Mouse (Mus musculus): Measurements from ENCODE around the gene Mlh3.

Mlh3 gene

DNA sequence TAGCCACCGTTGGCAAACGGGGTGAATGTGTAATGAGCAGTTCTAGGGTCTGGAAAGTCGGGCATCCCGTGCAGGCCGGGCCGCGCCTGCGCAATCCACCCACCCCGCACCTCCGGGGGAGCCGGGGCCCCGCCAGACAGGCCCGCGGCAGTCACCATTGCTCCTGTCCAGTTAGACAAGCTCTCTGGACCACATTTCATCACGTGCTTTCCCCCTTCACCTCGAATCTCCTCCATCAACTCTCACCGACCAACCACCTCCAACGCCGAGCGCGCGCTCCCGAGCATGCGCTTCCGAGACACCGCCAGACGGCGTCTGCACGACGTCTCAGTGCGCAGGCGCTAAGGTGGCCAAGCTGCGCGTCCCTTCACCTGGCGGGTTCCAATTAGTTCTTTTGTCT lies at the start of gene Mlh3:
TSS of gene Mlh3 (minus strand) at position 281 of the 400 bp plus-strand sequence.
- in situ Hi-C loops (cut with MboI; ENCODE audit: low sequenced_read_pairs): no loop called here

DNA sequence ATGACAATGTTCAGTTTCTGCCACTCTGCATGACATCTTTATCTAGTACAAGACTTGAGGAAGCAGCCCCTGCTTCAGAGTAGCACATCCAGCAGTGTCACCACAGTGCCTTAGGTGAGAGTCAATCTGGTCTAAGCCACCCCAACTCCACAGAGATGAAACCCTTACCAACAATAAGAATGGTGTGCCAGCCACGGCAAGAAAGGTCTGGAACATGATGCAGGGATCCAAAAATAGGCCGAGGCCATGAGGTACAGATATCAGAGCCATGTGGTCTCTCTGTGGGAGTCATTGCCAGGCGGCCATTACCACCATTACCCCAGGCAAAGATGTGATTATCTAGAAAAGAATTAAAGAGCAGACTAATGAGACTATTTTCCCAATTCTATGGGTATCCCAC lies 38.3 kb upstream of the Mlh3 start:
- in situ Hi-C loops (cut with MboI; ENCODE audit: low sequenced_read_pairs): no loop called here

DNA sequence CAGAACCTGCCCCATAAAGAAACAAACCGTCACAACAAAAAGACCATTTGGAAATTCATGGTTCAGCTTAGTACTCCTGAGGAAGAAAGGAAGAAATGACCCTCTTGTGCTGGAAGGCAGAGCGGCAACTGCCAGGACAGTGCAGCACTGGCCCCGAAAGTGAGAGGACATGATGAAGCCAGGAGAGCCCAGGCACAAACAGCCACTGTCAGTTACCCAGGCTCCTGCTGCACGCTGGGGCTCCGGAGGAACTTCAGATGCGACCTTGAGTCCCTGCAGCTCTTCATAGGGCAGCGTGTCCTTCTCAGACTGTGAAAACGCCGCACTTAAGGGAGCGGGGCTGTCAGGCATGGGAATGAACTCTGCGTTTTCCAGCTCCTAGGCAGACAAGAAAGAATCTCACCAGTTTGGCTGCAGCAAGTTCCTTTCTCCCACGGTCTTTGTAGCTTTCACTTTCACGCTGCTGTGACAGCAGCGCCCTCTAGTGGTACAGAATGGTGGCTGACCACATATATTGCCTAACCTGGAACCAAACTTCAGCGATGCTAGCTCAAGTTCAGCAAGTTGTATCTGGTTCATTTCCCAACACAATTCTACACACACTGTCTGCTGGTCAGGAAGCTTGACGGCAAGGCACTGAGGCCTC lies 35.0 kb upstream of the Mlh3 start:
- in situ Hi-C loops (cut with MboI; ENCODE audit: low sequenced_read_pairs): no loop called here

DNA sequence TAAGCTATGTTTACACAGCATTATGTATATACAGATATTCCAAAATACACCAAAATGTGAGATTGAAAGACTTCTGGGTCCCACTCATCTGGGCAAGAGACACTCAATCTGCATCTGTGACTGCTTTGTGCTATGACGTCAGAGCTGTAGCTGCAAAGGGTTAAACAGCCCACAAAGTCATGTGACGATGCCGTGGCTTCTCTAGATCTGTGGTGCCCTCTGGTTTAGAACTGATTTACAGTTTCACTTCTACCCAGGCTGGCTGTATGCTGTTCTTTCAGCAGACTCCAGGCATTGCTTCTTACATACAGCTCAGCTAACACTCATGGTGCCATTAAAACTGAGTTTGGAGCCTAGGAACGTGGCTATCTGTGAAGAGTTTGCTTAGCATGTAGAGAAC lies 34.3 kb upstream of the Mlh3 start:
- in situ Hi-C loops (cut with MboI; ENCODE audit: low sequenced_read_pairs): no loop called here

DNA sequence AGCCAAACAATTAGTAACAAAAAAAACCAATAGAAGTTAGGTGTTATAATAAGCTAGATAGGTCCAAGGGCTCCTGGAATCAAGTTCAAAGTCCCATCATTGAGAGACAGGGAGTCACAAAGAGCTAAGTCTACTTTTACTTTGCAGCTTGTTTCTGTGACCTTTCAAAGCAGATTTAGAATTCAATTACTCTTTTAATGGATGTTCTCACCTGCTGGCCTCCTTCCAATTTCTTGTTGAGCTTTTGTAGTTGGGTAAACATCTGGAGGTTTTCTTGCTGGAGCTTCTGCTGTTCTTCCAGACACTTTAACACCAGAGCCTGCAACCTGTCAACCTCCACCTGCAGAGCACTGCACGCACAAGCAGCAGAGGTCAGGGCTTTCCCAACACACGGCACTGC lies 32.9 kb upstream of the Mlh3 start:
- in situ Hi-C loops (cut with MboI; ENCODE audit: low sequenced_read_pairs): no loop called here

DNA sequence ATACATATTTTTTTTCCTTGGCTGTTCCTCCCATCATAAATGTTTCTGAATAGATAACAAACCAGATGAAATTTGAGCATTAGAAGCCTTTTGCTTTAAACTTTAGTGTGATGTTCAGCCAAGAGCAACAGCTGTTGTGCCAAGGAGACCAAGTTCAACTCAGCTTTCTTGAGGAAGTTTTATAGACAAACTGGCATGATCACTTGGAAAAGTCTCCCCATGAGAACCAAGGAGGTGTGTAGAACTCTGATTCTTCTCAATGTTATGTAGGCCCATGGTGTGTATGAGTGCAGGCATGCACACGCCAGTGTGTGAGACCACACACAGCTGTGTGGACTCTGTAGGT lies 28.4 kb upstream of the Mlh3 start:
- in situ Hi-C loops (cut with MboI; ENCODE audit: low sequenced_read_pairs): loop anchor here (10.0 kb wide), 1 partner anchor 144 kb away; the partner anchor contains the start of gene Rps6kl1

DNA sequence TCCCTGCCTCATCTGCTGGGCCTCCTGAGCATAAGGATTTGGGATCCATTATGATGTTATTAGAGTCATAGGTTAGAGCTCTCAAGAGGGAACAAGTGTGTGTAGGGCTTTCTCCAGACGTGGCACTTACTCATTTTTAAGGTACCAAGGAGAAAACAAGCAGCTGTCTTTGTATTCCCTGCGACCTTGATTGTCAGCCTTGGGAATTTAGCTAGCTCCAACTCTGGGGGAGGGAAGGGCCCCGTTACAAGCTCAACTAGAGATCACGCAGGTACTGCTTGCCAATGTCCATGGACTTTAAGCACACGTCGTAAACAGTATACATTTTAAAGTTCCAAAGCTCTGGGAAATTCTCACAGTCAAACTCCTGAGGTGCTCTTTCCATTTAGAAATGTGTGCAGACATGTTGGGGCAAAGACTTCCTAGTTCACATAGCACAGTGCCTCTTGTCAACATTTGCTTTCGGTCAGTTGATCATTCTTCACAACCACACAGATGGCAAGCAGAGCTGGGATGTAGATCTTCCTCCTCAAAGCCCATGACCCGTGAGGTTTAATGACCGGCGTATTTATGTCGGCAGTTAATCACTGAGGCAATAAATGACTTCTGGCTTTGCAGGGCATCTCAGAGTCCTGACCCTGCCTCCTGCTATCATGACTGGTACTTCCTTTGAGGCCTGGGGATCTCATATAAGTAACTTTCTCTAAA lies 27.9 kb upstream of the Mlh3 start:
- in situ Hi-C loops (cut with MboI; ENCODE audit: low sequenced_read_pairs): loop anchor here (10.0 kb wide), 1 partner anchor 143 kb away; the partner anchor contains the start of gene Rps6kl1

DNA sequence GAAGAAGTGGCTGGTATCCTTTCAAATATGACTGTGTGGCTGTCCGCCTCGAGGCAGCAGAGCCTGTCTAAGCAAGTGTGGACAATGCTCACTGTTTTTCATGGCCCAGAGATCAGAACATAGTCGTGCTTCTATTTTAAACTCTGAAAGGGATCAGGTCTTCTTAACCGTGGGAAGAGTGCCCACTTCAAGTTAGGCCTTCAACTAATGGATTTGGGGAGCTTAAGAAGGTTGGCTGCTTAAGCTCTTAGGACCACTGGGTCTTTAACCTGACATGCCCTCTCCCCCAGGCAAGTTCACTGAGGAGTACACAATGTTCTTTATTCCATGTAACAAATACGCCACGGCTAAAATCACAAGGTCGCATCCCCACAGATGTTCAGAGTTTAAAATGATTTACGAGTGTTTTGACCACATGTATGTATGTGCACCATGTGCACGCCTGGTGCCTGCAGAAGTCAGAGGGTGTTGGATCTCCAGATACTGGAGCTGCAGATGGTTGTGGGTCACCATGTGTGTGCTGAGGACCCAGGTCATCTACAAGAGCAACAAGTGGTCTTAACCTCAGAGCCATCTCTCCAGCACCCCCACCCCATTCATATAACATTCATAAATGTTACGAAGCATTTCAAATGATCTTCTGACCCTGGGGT lies 27.1 kb upstream of the Mlh3 start:
- in situ Hi-C loops (cut with MboI; ENCODE audit: low sequenced_read_pairs): loop anchor here (10.0 kb wide), 1 partner anchor 143 kb away; the partner anchor contains the start of gene Rps6kl1

DNA sequence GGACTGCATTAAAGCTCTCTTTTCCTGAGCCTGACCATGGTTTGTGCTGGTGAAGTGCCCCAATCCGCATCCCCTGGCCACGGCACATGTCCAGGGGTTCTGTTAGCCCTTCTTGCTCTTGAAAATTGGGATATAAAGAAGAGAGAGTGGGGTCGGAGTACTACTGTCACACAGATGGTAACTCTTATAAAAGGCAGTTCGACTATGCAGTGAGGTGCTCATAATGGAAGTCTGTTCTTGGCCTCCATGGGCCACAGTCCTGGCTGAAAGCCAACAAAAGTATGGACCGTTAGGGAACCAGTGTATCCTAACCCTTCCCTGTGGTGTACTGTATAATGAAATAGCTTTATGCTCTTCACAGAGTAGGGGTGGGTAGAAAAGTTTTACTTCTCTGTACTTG lies 26.5 kb upstream of the Mlh3 start:
- in situ Hi-C loops (cut with MboI; ENCODE audit: low sequenced_read_pairs): loop anchor here (10.0 kb wide), 1 partner anchor 142 kb away; the partner anchor contains the start of gene Rps6kl1

DNA sequence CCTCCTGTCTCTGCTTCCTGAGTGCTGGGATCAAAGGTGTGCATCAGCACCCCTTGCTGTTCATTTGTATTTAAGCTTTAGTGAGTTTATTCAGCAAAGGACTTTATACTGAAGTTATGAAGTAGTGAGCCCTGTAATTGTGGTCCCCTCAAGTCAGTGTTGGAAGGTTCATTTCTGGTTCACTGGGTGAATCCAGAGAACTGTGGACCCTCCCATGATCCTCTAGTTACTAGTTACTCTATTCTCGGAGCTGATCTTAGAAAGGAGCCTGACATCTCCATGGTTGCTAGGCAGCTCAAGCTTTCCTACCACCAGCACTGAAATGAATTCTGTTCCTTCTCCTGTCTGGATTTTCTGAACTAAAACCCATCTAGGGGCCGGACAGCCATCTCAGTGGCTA lies 25.1 kb upstream of the Mlh3 start:
- in situ Hi-C loops (cut with MboI; ENCODE audit: low sequenced_read_pairs): loop anchor here (10.0 kb wide), 1 partner anchor 141 kb away; the partner anchor contains the start of gene Rps6kl1

DNA sequence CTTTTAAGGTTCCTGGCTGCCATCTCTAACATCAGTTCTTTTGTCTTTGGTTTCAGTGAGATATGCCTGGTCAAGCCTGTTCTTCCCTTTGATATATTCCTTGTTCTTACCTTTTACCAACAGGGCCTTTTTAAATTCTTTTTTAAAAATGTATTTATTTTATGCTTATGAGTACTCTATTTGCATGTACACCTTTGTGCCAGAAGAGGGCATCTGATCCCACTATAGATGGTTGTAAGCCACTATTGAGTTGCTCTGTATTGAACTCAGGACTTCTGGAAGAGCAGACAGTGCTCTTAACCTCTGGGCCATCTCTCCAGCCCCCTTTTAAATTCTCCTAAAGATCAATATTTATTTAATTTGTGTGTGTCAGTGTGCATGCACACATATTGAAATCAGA lies 22.5 kb upstream of the Mlh3 start:
- in situ Hi-C loops (cut with MboI; ENCODE audit: low sequenced_read_pairs): loop anchor here (10.0 kb wide), 1 partner anchor 138 kb away; the partner anchor contains the start of gene Rps6kl1

DNA sequence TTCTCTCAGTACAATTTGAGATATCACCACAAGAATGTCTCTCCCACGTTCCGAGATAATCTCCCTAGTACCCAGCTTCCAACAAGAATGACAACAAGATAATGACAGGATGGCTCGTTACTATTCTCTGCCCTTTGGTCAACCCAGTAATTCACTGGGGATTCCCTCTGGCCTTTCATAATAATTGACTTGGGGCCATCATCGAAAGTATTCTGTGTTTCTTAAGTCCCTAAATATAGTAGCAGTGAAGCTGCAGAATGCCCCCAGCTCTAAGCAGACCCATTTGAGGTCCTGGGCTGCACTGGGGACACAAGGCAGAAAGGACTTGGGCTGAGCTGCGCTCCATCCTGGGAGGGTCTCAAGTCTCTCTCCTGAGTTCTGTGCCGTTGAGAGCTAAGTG lies 21.9 kb upstream of the Mlh3 start:
- in situ Hi-C loops (cut with MboI; ENCODE audit: low sequenced_read_pairs): loop anchor here (10.0 kb wide), 1 partner anchor 137 kb away; the partner anchor contains the start of gene Rps6kl1

DNA sequence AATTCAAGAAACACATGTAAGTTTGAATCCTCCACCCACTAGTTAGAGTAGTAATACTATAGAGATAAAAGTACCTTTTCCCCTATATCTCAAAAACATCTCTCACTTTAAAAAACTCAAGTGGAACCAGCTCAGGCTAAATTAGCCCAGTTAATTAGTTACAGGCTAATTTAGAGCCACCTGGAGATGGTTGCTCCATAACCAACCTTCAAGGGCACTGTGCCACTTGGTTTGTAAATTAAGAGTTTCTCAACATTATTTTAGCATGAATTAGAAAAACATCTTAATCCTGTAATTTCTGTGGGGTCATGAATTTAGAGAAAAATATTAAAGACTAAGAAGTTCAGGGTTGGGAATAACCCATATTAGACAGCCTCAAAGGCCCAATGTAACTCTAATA lies 21.1 kb upstream of the Mlh3 start:
- in situ Hi-C loops (cut with MboI; ENCODE audit: low sequenced_read_pairs): loop anchor here (10.0 kb wide), 1 partner anchor 137 kb away; the partner anchor contains the start of gene Rps6kl1

DNA sequence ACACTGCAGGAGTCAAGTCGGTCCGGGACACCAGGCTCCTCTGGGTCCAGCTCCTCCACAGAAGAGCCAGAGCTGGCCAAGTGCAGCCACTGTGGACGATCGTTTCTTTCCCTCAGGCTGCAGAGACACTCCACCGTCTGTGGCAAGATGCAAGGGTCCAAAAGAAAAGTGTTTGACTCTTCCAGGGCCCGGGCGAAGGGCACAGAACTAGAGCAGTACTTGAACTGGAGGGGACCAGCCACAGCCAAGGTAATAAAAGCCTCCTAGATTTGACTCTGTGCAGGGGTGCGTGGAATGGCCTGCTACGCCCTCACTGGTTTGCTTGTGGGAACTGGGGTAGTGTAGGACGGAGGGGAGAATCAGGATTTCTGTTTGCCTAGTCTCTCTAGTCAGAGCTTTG lies 20.2 kb upstream of the Mlh3 start:
- in situ Hi-C loops (cut with MboI; ENCODE audit: low sequenced_read_pairs): loop anchor here (10.0 kb wide), 1 partner anchor 136 kb away; the partner anchor contains the start of gene Rps6kl1

DNA sequence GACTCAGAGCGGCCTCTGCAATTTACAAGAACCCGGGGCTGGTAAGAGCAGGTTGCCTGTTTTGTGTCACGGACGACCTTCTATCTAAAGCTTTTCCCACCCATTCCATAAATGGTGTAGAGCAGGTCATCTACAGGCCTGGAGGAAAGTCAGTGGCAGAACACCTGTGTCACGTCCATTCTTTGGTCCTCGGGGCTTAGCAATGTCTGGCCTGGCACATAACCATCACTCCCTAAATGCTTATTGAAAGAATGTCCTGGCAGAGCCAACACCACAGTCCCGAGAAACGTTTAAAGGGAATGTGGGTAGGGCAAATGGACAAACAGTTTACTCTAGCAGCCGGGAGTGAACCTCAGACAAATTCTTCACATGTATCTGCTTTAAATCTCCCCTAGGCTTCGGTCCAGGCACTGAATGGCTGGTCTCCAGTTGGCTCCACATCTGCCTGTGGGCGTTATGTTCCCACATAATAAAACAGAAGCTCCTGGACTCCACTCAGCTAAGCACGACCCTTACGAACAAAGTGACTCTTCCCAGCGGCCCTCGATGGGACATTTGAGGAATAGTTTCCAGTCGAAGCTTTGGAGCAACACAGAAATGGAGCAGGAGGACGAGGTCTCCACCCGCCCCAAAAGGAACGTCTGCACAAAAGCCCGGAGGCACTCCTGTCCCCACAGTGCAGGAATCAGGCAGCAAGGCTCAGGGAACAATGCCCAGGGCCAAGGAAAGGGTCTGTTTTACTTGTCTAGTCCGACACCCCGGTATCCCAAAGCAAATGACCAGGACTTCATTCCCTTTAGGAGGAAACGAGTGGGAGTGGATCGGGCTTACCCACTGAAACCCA lies 19.0 kb upstream of the Mlh3 start:
- in situ Hi-C loops (cut with MboI; ENCODE audit: low sequenced_read_pairs): no loop called here

DNA sequence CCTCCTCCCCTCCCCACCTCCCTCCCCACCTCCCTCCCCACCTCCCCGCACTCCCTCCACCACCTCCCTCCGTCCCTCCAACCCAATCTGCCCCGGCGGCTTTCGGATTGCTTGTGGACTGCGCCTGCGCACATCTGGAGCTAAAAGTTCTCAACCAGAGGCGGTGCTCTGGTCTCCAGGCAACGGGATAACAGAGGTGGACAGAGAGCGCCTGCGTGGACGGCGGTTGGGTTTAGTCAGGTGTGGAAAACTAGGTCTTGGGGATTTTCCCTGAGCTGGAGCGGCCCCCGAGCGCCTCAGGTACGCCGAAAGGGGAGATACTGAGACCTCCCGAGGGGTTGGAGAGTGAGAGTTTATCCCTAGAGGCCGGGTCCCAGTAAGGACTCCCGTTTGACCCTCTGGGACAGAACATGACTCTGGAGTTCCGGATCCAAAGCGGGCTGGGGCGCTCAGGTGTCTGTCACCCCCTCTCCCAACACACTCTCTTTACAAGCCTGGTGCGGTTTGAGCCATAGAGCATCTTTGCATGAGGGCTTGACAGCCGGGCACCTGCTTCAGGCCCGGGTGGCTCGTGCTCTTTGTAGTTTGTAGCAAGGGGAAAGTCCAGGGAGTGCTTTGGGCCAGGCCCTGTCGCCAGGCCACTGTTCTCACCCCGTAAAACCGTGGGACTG lies 18.2 kb upstream of the Mlh3 start, which contains the start of gene Zc2hc1c:
TSS of gene Zc2hc1c (plus strand) at position 106 of the 671 bp plus-strand sequence.
- in situ Hi-C loops (cut with MboI; ENCODE audit: low sequenced_read_pairs): no loop called here

DNA sequence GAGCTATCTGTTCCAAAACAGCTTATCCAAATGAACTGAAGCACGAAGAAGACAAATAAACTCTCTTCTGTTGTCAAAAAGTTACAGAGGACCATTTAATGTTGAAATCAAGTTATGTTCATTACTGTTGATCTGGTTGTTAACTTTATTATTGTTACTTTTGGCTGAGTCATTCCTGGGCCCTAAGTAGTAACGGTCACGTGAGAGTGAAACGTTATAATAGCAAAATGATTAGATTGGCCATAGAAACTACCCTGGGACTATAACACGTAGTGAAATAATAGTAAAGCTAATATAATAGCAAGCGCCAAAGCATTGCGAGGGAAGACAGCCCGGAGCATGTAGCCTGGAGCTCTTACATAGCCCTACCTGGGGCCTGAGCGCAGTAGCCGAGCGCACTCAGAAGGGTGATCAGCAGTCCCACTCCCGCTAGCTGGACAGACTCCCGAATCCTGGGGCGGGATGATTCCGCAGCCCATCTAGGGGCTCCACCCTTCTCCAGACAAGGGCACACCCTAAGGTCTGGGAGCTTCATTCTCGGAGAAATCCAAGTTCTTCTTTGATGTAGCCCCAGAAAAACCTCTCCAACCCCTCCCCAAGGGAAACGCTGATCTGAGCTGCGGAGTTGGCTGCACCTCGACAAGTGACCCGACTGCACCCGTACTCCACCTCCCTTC lies 17.5 kb upstream of the Mlh3 start, which contains the start of gene Acyp1:
TSS of gene Acyp1 (minus strand) at position 630 of the 677 bp plus-strand sequence.
- in situ Hi-C loops (cut with MboI; ENCODE audit: low sequenced_read_pairs): no loop called here

DNA sequence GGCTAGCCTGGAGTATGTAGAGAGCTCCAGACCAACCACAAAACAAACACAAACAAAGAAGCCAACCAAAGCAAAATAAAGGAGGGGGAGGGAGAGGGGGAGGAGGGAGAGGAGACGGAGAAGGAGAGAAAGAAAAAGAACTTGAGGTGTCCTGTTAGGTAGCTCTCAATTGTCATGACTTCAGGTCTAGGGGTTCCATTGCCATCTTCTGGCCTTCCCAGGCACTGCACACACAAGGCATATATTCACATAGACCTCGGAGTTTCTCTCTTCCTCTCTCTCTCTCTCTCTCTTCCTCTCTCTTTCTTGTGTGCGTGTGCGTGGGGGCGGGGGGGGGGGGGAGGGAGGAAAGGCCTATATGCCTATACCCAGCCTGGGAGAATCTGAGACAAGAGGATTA lies 16.5 kb upstream of the Mlh3 start:
- in situ Hi-C loops (cut with MboI; ENCODE audit: low sequenced_read_pairs): no loop called here

DNA sequence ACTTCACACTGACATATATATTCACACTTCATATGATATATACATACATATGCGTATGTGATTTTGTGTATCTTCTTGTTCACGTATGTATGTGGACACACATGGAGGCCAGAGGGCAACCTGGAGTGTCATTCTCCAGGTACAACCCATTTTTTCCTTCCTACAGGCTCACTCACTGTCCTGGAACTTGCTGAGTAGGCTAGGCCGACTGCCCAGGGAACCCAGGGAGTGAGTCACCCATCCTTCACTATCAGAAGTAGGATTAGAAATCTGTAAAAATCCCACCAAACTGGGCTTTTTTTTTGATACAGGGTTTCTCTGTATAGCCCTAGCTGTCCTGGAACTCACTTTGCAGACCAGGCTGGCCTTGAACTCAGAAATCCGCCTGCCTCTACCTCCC lies 14.6 kb upstream of the Mlh3 start:
- in situ Hi-C loops (cut with MboI; ENCODE audit: low sequenced_read_pairs): no loop called here
